Mouse (Mus musculus): ENCODE results near the gene Znrf1. TPM values are rescaled to one million over a fixed set of nuclear protein-coding genes. Genes with fewer than 3 reads are reported as not detected.

Gene Znrf1
- polyA plus RNA-seq, 1 experiment = 124 TPM

DNA sequence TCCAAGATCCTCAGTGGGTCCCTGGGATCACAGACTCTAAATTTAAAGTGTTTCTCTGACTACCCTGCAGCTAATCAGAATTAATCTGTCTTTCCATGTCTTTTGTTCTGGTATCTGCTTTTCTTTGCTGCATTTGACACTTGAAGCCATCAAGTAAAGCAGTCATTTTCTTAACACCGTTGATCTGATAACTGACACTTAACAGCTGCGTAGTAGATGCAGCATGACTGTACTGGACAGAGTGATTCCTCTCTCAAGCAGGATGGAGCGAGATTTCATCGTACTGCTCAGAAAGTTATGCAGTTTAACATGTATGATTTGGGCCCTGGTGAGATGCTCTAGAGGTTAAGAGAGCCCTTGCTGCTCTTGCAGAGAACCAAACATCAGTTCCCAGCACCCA lies 39.6 kb downstream of the Znrf1 start:
- 87% methylated on average over 4 of the region's 4 CpGs for WGBS
- Histone ChIP-seq H3K27ac (ENCODE audit: control insufficient read depth, insufficient read depth, low read depth, low read length, poor library complexity) (no peak overlapping the region), H3K4me1 (ENCODE audit: control insufficient read depth, insufficient read depth, low read length) (no peaks in the 10 kb centered on the region; the same call in 1 of the 2 replicates), H3K4me3 (replicated peaks; ENCODE audit: control insufficient read depth, low read depth, low read length) (no peak overlapping the region)
- no peak for TF ChIP-seq CTCF (IDR thresholded peaks at IDR 0.05; ENCODE audit: control insufficient read depth, insufficient read depth, low read length)
- no peak for TF ChIP-seq POLR2A (IDR thresholded peaks at IDR 0.05; ENCODE audit: borderline replicate concordance, control insufficient read depth, low read depth, low read length)

DNA sequence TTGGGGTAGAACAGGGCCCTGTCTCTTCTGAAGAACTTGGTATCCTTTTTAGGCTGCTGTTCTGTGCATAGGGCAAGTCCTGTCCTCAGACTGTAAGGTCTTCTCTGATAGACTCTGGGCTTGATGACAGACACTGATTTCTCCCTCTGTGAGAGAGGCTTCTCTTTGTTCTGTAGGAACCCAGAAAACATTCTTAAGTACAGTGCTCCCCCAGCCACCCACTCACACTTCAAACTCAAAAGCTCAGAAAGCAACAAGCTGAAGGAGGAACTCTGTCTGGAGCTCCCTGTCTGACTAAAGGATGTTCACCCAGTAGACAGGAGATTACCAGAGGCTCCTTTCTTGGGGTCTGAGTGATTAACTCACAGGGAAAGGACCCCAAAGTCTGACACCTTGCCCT lies 40.6 kb downstream of the Znrf1 start:
- no peak overlapping the region for H3K27ac ChIP-seq (ENCODE audit: control insufficient read depth, insufficient read depth, low read depth, low read length, poor library complexity)
- H3K4me1 ChIP-seq (ENCODE audit: control insufficient read depth, insufficient read depth, low read length) = no peaks in the 10 kb centered on the region; the same call in 1 of the 2 replicates
- TF ChIP-seq CTCF (IDR thresholded peaks at IDR 0.05; ENCODE audit: control insufficient read depth, insufficient read depth, low read length) (no peak), POLR2A (IDR thresholded peaks at IDR 0.05; ENCODE audit: borderline replicate concordance, control insufficient read depth, low read depth, low read length) (no peak)

GRCm38 (mm10) chr8:111577880-111578533 lies 42.1 kb downstream of the Znrf1 start:
- Histone ChIP-seq H3K4me1 (ENCODE audit: control insufficient read depth, insufficient read depth, low read length) (no peaks in the 10 kb centered on the region), H3K4me3 (replicated peaks; ENCODE audit: control insufficient read depth, low read depth, low read length) (no peak overlapping the region), H3K27ac (ENCODE audit: control insufficient read depth, insufficient read depth, low read depth, low read length, poor library complexity) (no peak overlapping the region)
- 68% methylated on average over 9 of the region's 9 CpGs for WGBS
- TF ChIP-seq CTCF (IDR thresholded peaks at IDR 0.05; ENCODE audit: control insufficient read depth, insufficient read depth, low read length) (no peak), POLR2A (IDR thresholded peaks at IDR 0.05; ENCODE audit: borderline replicate concordance, control insufficient read depth, low read depth, low read length) (no peak)

More for the DNA sequence above, 40.6 kb downstream of the Znrf1 start:
- H3K4me3 ChIP-seq (replicated peaks; ENCODE audit: control insufficient read depth, low read depth, low read length) = no peak overlapping the region

- H3K4me1 ChIP-seq (ENCODE audit: control insufficient read depth, insufficient read depth, low read length) = no peaks in the 10 kb centered on the region
- WGBS = 82% methylated on average over 1 of the region's 1 CpGs
Observed at GRCm38 (mm10) chr8:111579318-111579717, 43.4 kb downstream of the Znrf1 start.

GRCm38 (mm10) chr8:111580306-111580705 lies 44.4 kb downstream of the Znrf1 start:
- 81% methylated on average over 3 of the region's 3 CpGs for WGBS
- no peak overlapping the region for H3K4me3 ChIP-seq (replicated peaks; ENCODE audit: control insufficient read depth, low read depth, low read length)
- H3K4me1 ChIP-seq (ENCODE audit: control insufficient read depth, insufficient read depth, low read length) = peaks cover 1% of the 10 kb centered on the region; the same call in 1 of the 2 replicates
- TF ChIP-seq POLR2A (IDR thresholded peaks at IDR 0.05; ENCODE audit: borderline replicate concordance, control insufficient read depth, low read depth, low read length) (no peak), CTCF (IDR thresholded peaks at IDR 0.05; ENCODE audit: control insufficient read depth, insufficient read depth, low read length) (no peak)
- no peak overlapping the region for H3K27ac ChIP-seq (ENCODE audit: control insufficient read depth, insufficient read depth, low read depth, low read length, poor library complexity)

More at GRCm38 (mm10) chr8:111579318-111579717, 43.4 kb downstream of the Znrf1 start:
- Histone ChIP-seq H3K4me3 (replicated peaks; ENCODE audit: control insufficient read depth, low read depth, low read length) (no peak overlapping the region), H3K27ac (ENCODE audit: control insufficient read depth, insufficient read depth, low read depth, low read length, poor library complexity) (no peak overlapping the region)
- no peak for TF ChIP-seq CTCF (IDR thresholded peaks at IDR 0.05; ENCODE audit: control insufficient read depth, insufficient read depth, low read length)
- TF ChIP-seq POLR2A (IDR thresholded peaks at IDR 0.05; ENCODE audit: borderline replicate concordance, control insufficient read depth, low read depth, low read length) = no peak

DNA sequence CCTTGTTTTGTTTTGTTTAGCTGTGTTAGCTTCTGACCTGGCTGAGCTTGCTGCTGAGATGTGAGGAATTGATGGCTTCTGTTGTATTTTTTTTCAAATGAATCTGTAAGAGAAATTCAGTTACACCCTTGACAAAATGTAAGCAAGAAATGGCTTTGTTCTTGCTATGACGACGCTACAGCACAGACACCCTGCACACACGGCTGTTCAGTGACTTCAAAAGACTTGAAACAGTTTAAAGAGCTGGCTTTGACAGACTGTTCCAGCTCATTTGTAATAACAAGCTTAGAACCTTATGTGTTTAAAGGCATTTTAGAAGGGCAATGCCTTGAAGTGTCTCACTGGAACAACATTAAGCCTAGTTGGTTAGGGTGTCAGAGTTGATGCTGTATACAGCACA lies 46.5 kb downstream of the Znrf1 start:
- H3K4me1 ChIP-seq (ENCODE audit: control insufficient read depth, insufficient read depth, low read length) = peaks cover 1% of the 10 kb centered on the region; the same call in 1 of the 2 replicates
- H3K4me3 ChIP-seq (replicated peaks; ENCODE audit: control insufficient read depth, low read depth, low read length) = no peak overlapping the region
- no peak overlapping the region for H3K27ac ChIP-seq (ENCODE audit: control insufficient read depth, insufficient read depth, low read depth, low read length, poor library complexity)
- TF ChIP-seq POLR2A (IDR thresholded peaks at IDR 0.05; ENCODE audit: borderline replicate concordance, control insufficient read depth, low read depth, low read length) = no peak
- no peak for TF ChIP-seq CTCF (IDR thresholded peaks at IDR 0.05; ENCODE audit: control insufficient read depth, insufficient read depth, low read length)
- 83% methylated on average over 3 of the region's 3 CpGs for WGBS

DNA sequence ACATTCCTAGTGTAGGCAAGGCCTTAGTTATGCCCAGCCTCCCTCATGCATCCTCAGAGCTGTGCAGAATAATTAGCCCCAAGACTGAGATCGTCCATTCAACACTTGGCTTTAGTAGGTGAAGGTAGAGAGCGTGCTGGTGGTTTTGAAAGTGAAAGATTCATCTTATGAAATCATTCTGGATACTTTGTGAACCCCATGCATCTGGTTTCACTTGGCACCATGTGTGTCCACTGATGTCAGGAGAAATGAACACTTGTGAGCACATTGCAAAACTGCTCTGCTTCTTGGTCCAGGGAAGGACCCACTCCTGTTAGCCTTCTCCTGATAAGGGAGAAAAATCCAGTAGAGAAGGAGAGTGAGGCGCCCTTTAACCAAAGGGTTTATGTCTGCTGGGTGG lies 49.0 kb downstream of the Znrf1 start:
- Histone ChIP-seq H3K4me3 (replicated peaks; ENCODE audit: control insufficient read depth, low read depth, low read length) (no peak overlapping the region), H3K27ac (ENCODE audit: control insufficient read depth, insufficient read depth, low read depth, low read length, poor library complexity) (no peak overlapping the region), H3K4me1 (ENCODE audit: control insufficient read depth, insufficient read depth, low read length) (peaks cover 1% of the 10 kb centered on the region; the same call in 1 of the 2 replicates)
- TF ChIP-seq POLR2A (IDR thresholded peaks at IDR 0.05; ENCODE audit: borderline replicate concordance, control insufficient read depth, low read depth, low read length) = no peak
- no peak for TF ChIP-seq CTCF (IDR thresholded peaks at IDR 0.05; ENCODE audit: control insufficient read depth, insufficient read depth, low read length)
- WGBS = 41% methylated on average over 3 of the region's 3 CpGs

- Histone ChIP-seq H3K4me1 (ENCODE audit: control insufficient read depth, insufficient read depth, low read length) (peaks cover 2% of the 10 kb centered on the region; the same call in 1 of the 2 replicates), H3K27ac (ENCODE audit: control insufficient read depth, insufficient read depth, low read depth, low read length, poor library complexity) (no peak overlapping the region), H3K4me3 (replicated peaks; ENCODE audit: control insufficient read depth, low read depth, low read length) (no peak overlapping the region)
- 20% methylated on average over 1 of the region's 1 CpGs for WGBS
- TF ChIP-seq CTCF (IDR thresholded peaks at IDR 0.05; ENCODE audit: control insufficient read depth, insufficient read depth, low read length) = no peak
- no peak for TF ChIP-seq POLR2A (IDR thresholded peaks at IDR 0.05; ENCODE audit: borderline replicate concordance, control insufficient read depth, low read depth, low read length)
Observed at GRCm38 (mm10) chr8:111587545-111588094, 51.7 kb downstream of the Znrf1 start.
